Mouse (Mus musculus) megakaryocyte, embryonic 14.5 days (primary cell): ENCODE results near the gene Fbp2. TPM values are rescaled to one million over a fixed set of nuclear protein-coding genes. Genes with fewer than 3 reads are reported as not detected.
A peak's percentile ranks its signal among the peaks of the same experiment; 100 is the strongest.
"Not testable (repeated sequence)": the region's sequence is repeated elsewhere in the genome, so short reads cannot be mapped to it uniquely, and the experiment has no call there.

ENCODE experiments used
- H3K27me3 ChIP-seq: replicated peaks from 2 replicates; pipeline ENCODE3; 2012; ENCODE audit warnings: inconsistent platforms
- H3K36me3 ChIP-seq: replicated peaks from 2 replicates; pipeline ENCODE3; 2012; ENCODE audit warnings: low read length, inconsistent platforms, mixed read lengths
- H3K4me1 ChIP-seq: 2 replicates; pipeline ENCODE4 v1.6.1; 2012; ENCODE audit warnings: inconsistent platforms
- H3K4me3 ChIP-seq: replicated peaks from 2 replicates; pipeline ENCODE3; 2012; ENCODE audit warnings: moderate library complexity, mild to moderate bottlenecking, inconsistent platforms
- H3K9me3 ChIP-seq: 2 replicates; pipeline ENCODE4 v1.6.1; 2012; ENCODE audit warnings: inconsistent platforms
- FLI1 ChIP-seq: IDR thresholded peaks from 2 replicates; pipeline ENCODE4 v1.6.1; 2012; ENCODE audit warnings: low read length, inconsistent platforms, mixed read lengths
- GATA1 ChIP-seq: IDR thresholded peaks from 3 replicates; pipeline ENCODE4 v1.6.1; 2012; ENCODE audit warnings: mixed read lengths, low read length, inconsistent platforms, borderline replicate concordance
- polyA plus RNA-seq: library from polyadenylated mRNA; stranded (reverse); fragments of >175 nt; gene quantifications from 2 replicates; pipeline ENCODE4 v1.2.3, GENCODE M21; 2012; ENCODE audit warnings: low replicate concordance; ENCODE audit not compliant: insufficient read depth

Gene Fbp2
- polyA plus RNA-seq, 1 experiment, result not detected

- no peaks in the 10 kb centered on the region for H3K36me3 ChIP-seq
- no peaks in the 10 kb centered on the region for H3K4me1 ChIP-seq
- TF ChIP-seq FLI1 (no peak), GATA1 (no peak)
- H3K4me3 ChIP-seq, result no peak overlapping the region
- H3K9me3 ChIP-seq, result 0 out of 2 replicates have a peak, but pooled peaks cover 6% of the 10 kb centered on the region
- peaks cover 4% of the 10 kb centered on the region for H3K27me3 ChIP-seq
Measured at GRCm38 (mm10) chr13:62866817-62867216, 8.6 kb upstream of the Fbp2 start.

- H3K36me3 ChIP-seq, result no peaks in the 10 kb centered on the region
- TF ChIP-seq FLI1 (no peak), GATA1 (no peak)
- H3K4me1 ChIP-seq, result no peaks in the 10 kb centered on the region
- peaks cover 14% of the 10 kb centered on the region for H3K9me3 ChIP-seq
- peaks cover 2% of the 10 kb centered on the region for H3K27me3 ChIP-seq
- H3K4me3 ChIP-seq, result no peak overlapping the region
Measured at GRCm38 (mm10) chr13:62865651-62866315, 7.6 kb upstream of the Fbp2 start.

GRCm38 (mm10) chr13:62863771-62864170 lies 5.5 kb upstream of the Fbp2 start:
- H3K9me3 ChIP-seq, result peaks cover 18% of the 10 kb centered on the region
- no peak for TF ChIP-seq GATA1
- TF ChIP-seq FLI1, result no peak
- H3K36me3 ChIP-seq, result no peaks in the 10 kb centered on the region
- no peak overlapping the region for H3K4me3 ChIP-seq
- no peaks in the 10 kb centered on the region for H3K4me1 ChIP-seq
- H3K27me3 ChIP-seq, result no peaks in the 10 kb centered on the region

GRCm38 (mm10) chr13:62862875-62863274 lies 4.7 kb upstream of the Fbp2 start:
- TF ChIP-seq FLI1, result no peak
- no peak for TF ChIP-seq GATA1
- Histone ChIP-seq H3K36me3 (no peaks in the 10 kb centered on the region), H3K4me3 (no peak overlapping the region), H3K4me1 (no peaks in the 10 kb centered on the region), H3K27me3 (no peaks in the 10 kb centered on the region), H3K9me3 (peaks cover 26% of the 10 kb centered on the region)

GRCm38 (mm10) chr13:62860068-62860467 lies 1.8 kb upstream of the Fbp2 start:
- Histone ChIP-seq H3K4me3 (no peak overlapping the region), H3K36me3 (no peaks in the 10 kb centered on the region), H3K27me3 (no peaks in the 10 kb centered on the region), H3K4me1 (peaks cover 17% of the 10 kb centered on the region), H3K9me3 (peaks cover 27% of the 10 kb centered on the region)
- TF ChIP-seq GATA1 (no peak), FLI1 (no peak)

GRCm38 (mm10) chr13:62859251-62859650 lies 1.0 kb upstream of the Fbp2 start:
- Histone ChIP-seq H3K4me1 (peaks cover 23% of the 10 kb centered on the region), H3K9me3 (peaks cover 27% of the 10 kb centered on the region)
- not testable (repeated sequence) for H3K36me3 ChIP-seq, H3K4me3 ChIP-seq, H3K27me3 ChIP-seq

GRCm38 (mm10) chr13:62856850-62857249 lies 1.4 kb downstream of the Fbp2 start:
- no peak overlapping the region for H3K4me3 ChIP-seq
- no peak for TF ChIP-seq FLI1
- no peak for TF ChIP-seq GATA1
- no peaks in the 10 kb centered on the region for H3K36me3 ChIP-seq
- H3K9me3 ChIP-seq, result peaks cover 21% of the 10 kb centered on the region
- peaks cover 23% of the 10 kb centered on the region for H3K4me1 ChIP-seq
- no peaks in the 10 kb centered on the region for H3K27me3 ChIP-seq

- Histone ChIP-seq H3K9me3 (peaks cover 17% of the 10 kb centered on the region), H3K4me3 (peak overlapping the region; percentile 90)
Measured at GRCm38 (mm10) chr13:62856305-62856675, 1.9 kb downstream of the Fbp2 start.

GRCm38 (mm10) chr13:62855396-62856304 lies 2.6 kb downstream of the Fbp2 start:
- no peak for TF ChIP-seq GATA1
- TF ChIP-seq FLI1, result no peak
- peak overlapping the region; percentile 90 for H3K4me3 ChIP-seq

More at GRCm38 (mm10) chr13:62856305-62856675, 1.9 kb downstream of the Fbp2 start:
- TF ChIP-seq FLI1 (no peak), GATA1 (no peak)
- H3K36me3 ChIP-seq, result no peaks in the 10 kb centered on the region
- peaks cover 23% of the 10 kb centered on the region for H3K4me1 ChIP-seq
- H3K27me3 ChIP-seq, result no peaks in the 10 kb centered on the region

GRCm38 (mm10) chr13:62854666-62855065 lies 3.6 kb downstream of the Fbp2 start:
- no peaks in the 10 kb centered on the region for H3K36me3 ChIP-seq
- no peaks in the 10 kb centered on the region for H3K27me3 ChIP-seq
- H3K9me3 ChIP-seq, result peaks cover 9% of the 10 kb centered on the region; the same call in 1 of the 2 replicates
- peaks cover 23% of the 10 kb centered on the region for H3K4me1 ChIP-seq
- peak overlapping the region; percentile 70 for H3K4me3 ChIP-seq
- TF ChIP-seq FLI1 (no peak), GATA1 (no peak)

More at GRCm38 (mm10) chr13:62855396-62856304, 2.6 kb downstream of the Fbp2 start:
- Histone ChIP-seq H3K9me3 (peaks cover 11% of the 10 kb centered on the region), H3K27me3 (no peaks in the 10 kb centered on the region), H3K36me3 (no peaks in the 10 kb centered on the region), H3K4me1 (peaks cover 23% of the 10 kb centered on the region)
